Mouse (Mus musculus) lung, embryonic 15.5 days (tissue): Measurements from ENCODE around the gene Arid3b. TPM values are rescaled to one million over a fixed set of nuclear protein-coding genes. Genes with fewer than 3 reads are reported as not detected.

ENCODE experiments used
- ATAC-seq: fragments of 200-750 bp; cut with Nextera tagmentation; 2 replicates; pipeline ENCODE4 v1.8.0; 2017; ENCODE audit warnings: moderate number of reproducible peaks, borderline replicate concordance; ENCODE audit not compliant: low FRiP score, low TSS enrichment; ENCODE audit errors: extremely low read depth
- H3K27ac ChIP-seq: fragments of 300-500 bp; sonication (generic); 2 replicates; pipeline ENCODE4 v1.5.1; 2015; ENCODE audit warnings: moderate library complexity, mild to moderate bottlenecking, inconsistent platforms
- H3K27me3 ChIP-seq: fragments of 300-500 bp; sonication (generic); 2 replicates; pipeline ENCODE4 v1.6.1; 2015; ENCODE audit warnings: inconsistent platforms
- H3K36me3 ChIP-seq: fragments of 300-500 bp; sonication (generic); 2 replicates; pipeline ENCODE4 v1.6.1; 2015; ENCODE audit warnings: inconsistent platforms
- H3K4me1 ChIP-seq: fragments of 300-500 bp; sonication (generic); 2 replicates; pipeline ENCODE4 v1.6.1; 2015; ENCODE audit warnings: inconsistent platforms
- H3K4me2 ChIP-seq: fragments of 300-500 bp; sonication (generic); 2 replicates; pipeline ENCODE4 v1.6.1; 2015; ENCODE audit warnings: inconsistent platforms, mild to moderate bottlenecking, moderate library complexity
- H3K4me3 ChIP-seq: fragments of 300-500 bp; sonication (generic); 2 replicates; pipeline ENCODE4 v1.5.1; 2015; ENCODE audit warnings: mild to moderate bottlenecking, inconsistent platforms
- H3K9ac ChIP-seq: fragments of 300-500 bp; sonication (generic); 2 replicates; pipeline ENCODE4 v1.6.1; 2015; ENCODE audit warnings: inconsistent platforms
- H3K9me3 ChIP-seq: fragments of 300-500 bp; sonication (generic); 2 replicates; pipeline ENCODE4 v1.6.1; 2016; ENCODE audit warnings: inconsistent platforms
- WGBS: fragments of 180-500 bp; shearing (Covaris S2); methylation state at CpG from one replicate; pipeline ENCODE4 v1.1.7; 2015; 5-methylcytosine and 5-hydroxymethylcytosine counted together
- polyA plus RNA-seq: library from polyadenylated mRNA; unstranded; fragments of >200 nt; fragmentation: Nextera tagmentation; extraction: Ambion mirVana; gene quantifications from 2 replicates; pipeline ENCODE4 v1.2.1, GENCODE M21; 2015

Arid3b gene
- polyA plus RNA-seq, 1 experiment from 2014 or later = 4.5 TPM

DNA sequence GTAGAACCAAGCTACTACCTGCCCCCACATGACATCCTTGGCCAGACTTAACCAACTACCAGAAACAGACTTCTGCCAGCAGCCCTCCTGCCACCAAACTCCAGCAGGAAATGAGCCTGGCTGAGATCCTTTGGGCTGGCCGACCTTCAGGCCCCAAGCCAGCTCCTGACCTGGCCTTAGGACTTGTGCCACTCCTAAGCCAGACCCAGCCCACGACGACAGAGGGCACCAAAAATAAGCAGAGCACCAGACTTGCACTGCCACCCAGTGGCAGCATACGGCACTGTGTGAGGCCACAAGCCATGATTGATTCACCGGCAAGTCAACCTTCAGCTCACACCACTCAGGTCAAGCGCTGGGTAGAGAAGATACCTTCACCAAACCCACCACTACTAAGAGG is 77.3 kb downstream of the Arid3b start:
- H3K4me2 ChIP-seq = no peak overlapping the region
- H3K27me3 ChIP-seq = no peaks in the 10 kb centered on the region
- no peak overlapping the region for H3K27ac ChIP-seq
- peaks cover 62% of the 10 kb centered on the region for H3K36me3 ChIP-seq
- no peaks in the 10 kb centered on the region for H3K9me3 ChIP-seq
- WGBS = 18% methylated on average over 6 of the region's 6 CpGs
- H3K4me1 ChIP-seq = peaks cover 24% of the 10 kb centered on the region
- H3K9ac ChIP-seq = no peak overlapping the region
- 0 out of 2 replicates have a peak, but pooled peaks have one; percentile 17 for ATAC-seq
- H3K4me3 ChIP-seq = no peak overlapping the region

DNA sequence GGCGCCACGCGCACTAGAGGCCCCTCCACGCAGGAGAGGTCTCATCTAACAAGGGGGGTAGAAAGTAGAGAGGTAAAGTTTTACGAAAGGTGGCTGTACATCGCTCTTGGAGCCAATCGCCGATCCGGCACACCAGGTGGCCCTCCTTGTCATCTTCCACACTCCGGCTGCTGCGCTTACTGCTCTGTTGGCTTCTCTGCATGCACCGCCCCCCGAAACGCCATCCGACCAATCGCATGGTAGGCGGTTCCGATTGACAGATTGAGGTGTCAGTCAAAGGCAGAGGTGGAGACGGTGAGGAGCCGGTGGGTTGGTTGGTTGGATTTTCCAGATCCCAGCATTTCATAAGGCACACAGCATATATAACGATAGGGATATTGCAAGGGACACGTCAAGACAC is 78.1 kb downstream of the Arid3b start:
- H3K9ac ChIP-seq = no peak overlapping the region

DNA sequence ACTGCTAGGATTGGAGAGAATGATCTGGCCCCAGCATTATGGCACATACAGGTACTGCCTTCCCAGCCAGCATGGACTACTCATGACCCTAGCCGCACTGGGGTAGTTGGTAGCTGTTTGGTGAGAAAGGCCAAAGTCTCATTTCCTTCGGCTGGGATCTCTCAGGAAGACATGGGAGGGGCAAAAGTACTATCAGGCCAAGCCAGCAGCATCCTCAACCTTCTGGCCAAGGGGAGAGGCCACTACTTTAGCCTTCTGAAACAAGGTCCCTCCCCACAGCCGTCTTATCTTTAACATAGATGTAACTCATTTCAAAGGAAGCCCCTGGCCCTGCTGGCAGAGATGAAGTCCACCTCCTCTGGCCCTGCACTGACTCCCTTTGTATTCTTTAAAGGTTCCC is 79.0 kb downstream of the Arid3b start:
- H3K9me3 ChIP-seq = no peaks in the 10 kb centered on the region
- no peak overlapping the region for H3K4me2 ChIP-seq
- no peak overlapping the region for H3K9ac ChIP-seq
- ATAC-seq = no peak
- H3K4me1 ChIP-seq = peaks cover 8% of the 10 kb centered on the region
- H3K4me3 ChIP-seq = no peak overlapping the region
- no peak overlapping the region for H3K27ac ChIP-seq
- H3K36me3 ChIP-seq = peaks cover 80% of the 10 kb centered on the region
- H3K27me3 ChIP-seq = no peaks in the 10 kb centered on the region
- WGBS = 84% methylated on average over 3 of the region's 3 CpGs

More for the DNA sequence above, 78.1 kb downstream of the Arid3b start:
- Histone ChIP-seq H3K36me3 (peaks cover 70% of the 10 kb centered on the region), H3K9me3 (no peaks in the 10 kb centered on the region), H3K4me1 (peaks cover 18% of the 10 kb centered on the region), H3K27me3 (no peaks in the 10 kb centered on the region), H3K4me2 (no peak overlapping the region), H3K4me3 (no peak overlapping the region), H3K27ac (no peak overlapping the region)
- 88% methylated on average over 22 of the region's 22 CpGs for WGBS
- no peak for ATAC-seq

- Histone ChIP-seq H3K9ac (no peak overlapping the region), H3K9me3 (no peaks in the 10 kb centered on the region), H3K4me3 (no peak overlapping the region), H3K27me3 (no peaks in the 10 kb centered on the region), H3K4me2 (no peak overlapping the region), H3K4me1 (no peaks in the 10 kb centered on the region), H3K36me3 (peaks cover 98% of the 10 kb centered on the region), H3K27ac (no peak overlapping the region)
- 81% methylated on average over 7 of the region's 7 CpGs for WGBS
- no peak for ATAC-seq
These were observed 85.7 kb downstream of the Arid3b start for GRCm38 (mm10) chr9:57750901-57751300.

DNA sequence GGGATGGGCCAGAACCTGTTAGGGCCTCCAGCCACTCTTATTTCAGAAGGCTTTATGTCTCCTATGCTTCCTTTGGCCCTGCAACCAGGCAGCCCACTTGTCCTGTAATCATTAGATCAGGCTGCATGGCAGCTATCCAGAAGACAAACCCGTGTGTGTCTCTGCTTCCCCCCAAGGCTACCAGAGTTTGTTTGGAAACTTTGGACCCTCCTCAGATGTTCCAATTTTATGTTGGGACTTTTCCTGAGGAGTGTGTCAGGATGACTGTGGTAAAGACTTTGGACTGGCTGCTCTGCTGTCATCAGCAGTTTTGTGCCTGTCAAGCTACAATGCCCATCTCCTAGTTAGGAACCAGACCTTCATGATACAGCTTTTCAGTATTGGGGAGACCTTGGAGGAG is 87.8 kb downstream of the Arid3b start:
- Histone ChIP-seq H3K36me3 (peaks cover 87% of the 10 kb centered on the region), H3K4me1 (no peaks in the 10 kb centered on the region), H3K4me3 (no peak overlapping the region), H3K27ac (no peak overlapping the region), H3K9me3 (no peaks in the 10 kb centered on the region), H3K9ac (no peak overlapping the region), H3K4me2 (no peak overlapping the region), H3K27me3 (no peaks in the 10 kb centered on the region)
- WGBS = 36% methylated on average over 1 of the region's 1 CpGs
- ATAC-seq = no peak

DNA sequence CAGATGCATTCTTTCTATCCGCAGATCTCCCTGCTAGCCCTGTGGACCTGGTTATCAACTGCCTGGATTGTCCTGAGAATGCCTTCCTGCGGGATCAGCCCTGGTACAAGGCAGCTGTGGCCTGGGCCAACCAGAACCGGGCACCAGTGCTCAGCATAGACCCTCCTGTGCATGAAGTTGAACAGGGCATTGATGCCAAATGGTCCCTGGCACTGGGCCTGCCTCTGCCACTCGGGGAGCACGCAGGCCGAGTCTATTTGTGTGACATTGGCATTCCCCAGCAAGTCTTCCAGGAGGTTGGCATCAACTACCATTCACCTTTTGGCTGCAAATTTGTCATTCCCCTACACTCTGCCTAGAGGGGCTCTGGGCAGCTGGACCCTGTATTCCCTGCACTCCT is 88.5 kb downstream of the Arid3b start:
- H3K4me1 ChIP-seq = no peaks in the 10 kb centered on the region
- no peak overlapping the region for H3K4me2 ChIP-seq
- no peaks in the 10 kb centered on the region for H3K9me3 ChIP-seq
- ATAC-seq = no peak
- H3K36me3 ChIP-seq = peaks cover 82% of the 10 kb centered on the region
- 89% methylated on average over 6 of the region's 6 CpGs for WGBS
- no peak overlapping the region for H3K9ac ChIP-seq
- H3K4me3 ChIP-seq = no peak overlapping the region
- H3K27me3 ChIP-seq = no peaks in the 10 kb centered on the region
- no peak overlapping the region for H3K27ac ChIP-seq

GRCm38 (mm10) chr9:57747067-57747466 is 89.5 kb downstream of the Arid3b start:
- no peaks in the 10 kb centered on the region for H3K9me3 ChIP-seq
- H3K4me2 ChIP-seq = no peak overlapping the region
- H3K27ac ChIP-seq = no peak overlapping the region
- no peaks in the 10 kb centered on the region for H3K4me1 ChIP-seq
- 67% methylated on average over 1 of the region's 1 CpGs for WGBS
- H3K36me3 ChIP-seq = peaks cover 81% of the 10 kb centered on the region
- H3K27me3 ChIP-seq = no peaks in the 10 kb centered on the region
- ATAC-seq = no peak
- no peak overlapping the region for H3K4me3 ChIP-seq
- H3K9ac ChIP-seq = no peak overlapping the region

- Histone ChIP-seq H3K27ac (no peak overlapping the region), H3K4me2 (no peak overlapping the region), H3K4me3 (no peak overlapping the region), H3K9me3 (no peaks in the 10 kb centered on the region), H3K36me3 (peaks cover 73% of the 10 kb centered on the region), H3K9ac (no peak overlapping the region), H3K27me3 (no peaks in the 10 kb centered on the region), H3K4me1 (no peaks in the 10 kb centered on the region)
- no peak for ATAC-seq
- 60% methylated on average over 3 of the region's 3 CpGs for WGBS
These were observed 92.0 kb downstream of the Arid3b start for GRCm38 (mm10) chr9:57744462-57745091.

Other genes starting within 250 kb of the Arid3b start
- gene Ulk3, start 247.3 kb downstream of the Arid3b start, polyA plus RNA-seq = 11.6 and 16.0 TPM in 2 replicates
- gene Cplx3, start 230.5 kb downstream of the Arid3b start, polyA plus RNA-seq = not detected in 2 replicates
- gene Lman1l, start 216.0 kb downstream of the Arid3b start, polyA plus RNA-seq = not detected in 2 replicates
- gene Csk, start 183.2 kb downstream of the Arid3b start, polyA plus RNA-seq = 22.7 and 25.9 TPM in 2 replicates
- not detected in 2 replicates for gene Cyp1a2, start 153.1 kb downstream of the Arid3b start, polyA plus RNA-seq
- 0.11 and 0.14 TPM in 2 replicates for gene Cyp1a1, start 148.9 kb downstream of the Arid3b start, polyA plus RNA-seq
- gene Edc3, start 128.3 kb downstream of the Arid3b start, polyA plus RNA-seq = 34.0 and 35.8 TPM in 2 replicates
- gene Clk3, start 70.9 kb downstream of the Arid3b start, polyA plus RNA-seq = 79.5 and 85.5 TPM in 2 replicates
- 105 and 112 TPM in 2 replicates for gene Ubl7, start 74.2 kb upstream of the Arid3b start, polyA plus RNA-seq
- 0.79 and 0.90 TPM in 2 replicates for gene Sema7a, start 103.3 kb upstream of the Arid3b start, polyA plus RNA-seq
- 0.95 and 1.0 TPM in 2 replicates for gene Cyp11a1, start 169.6 kb upstream of the Arid3b start, polyA plus RNA-seq
- 1.2 and 1.9 TPM in 2 replicates for gene Stra6, start 227.0 kb upstream of the Arid3b start, polyA plus RNA-seq